Mouse (Mus musculus) ovary, adult 10 weeks (tissue): ENCODE data around the gene Timm44. TPM values are rescaled to one million over a fixed set of nuclear protein-coding genes. Genes with fewer than 3 reads are reported as not detected.

Experiments used
- polyA plus RNA-seq: library from polyadenylated mRNA; stranded (reverse); fragments of 350-450 nt; fragmentation: Illumina TruSeq; extraction: RNeasy Lipid Tissue Mini Kit (QIAGEN cat#74804); gene quantifications from one replicate; pipeline ENCODE4 v1.2.3, GENCODE M21; 2014

Timm44 gene
- polyA plus RNA-seq: 134 TPM

GRCm38 (mm10) chr8:4275275-4276110, at the start of gene Timm44:
Timm44 (minus strand) TSS chr8:4275913.

DNA sequence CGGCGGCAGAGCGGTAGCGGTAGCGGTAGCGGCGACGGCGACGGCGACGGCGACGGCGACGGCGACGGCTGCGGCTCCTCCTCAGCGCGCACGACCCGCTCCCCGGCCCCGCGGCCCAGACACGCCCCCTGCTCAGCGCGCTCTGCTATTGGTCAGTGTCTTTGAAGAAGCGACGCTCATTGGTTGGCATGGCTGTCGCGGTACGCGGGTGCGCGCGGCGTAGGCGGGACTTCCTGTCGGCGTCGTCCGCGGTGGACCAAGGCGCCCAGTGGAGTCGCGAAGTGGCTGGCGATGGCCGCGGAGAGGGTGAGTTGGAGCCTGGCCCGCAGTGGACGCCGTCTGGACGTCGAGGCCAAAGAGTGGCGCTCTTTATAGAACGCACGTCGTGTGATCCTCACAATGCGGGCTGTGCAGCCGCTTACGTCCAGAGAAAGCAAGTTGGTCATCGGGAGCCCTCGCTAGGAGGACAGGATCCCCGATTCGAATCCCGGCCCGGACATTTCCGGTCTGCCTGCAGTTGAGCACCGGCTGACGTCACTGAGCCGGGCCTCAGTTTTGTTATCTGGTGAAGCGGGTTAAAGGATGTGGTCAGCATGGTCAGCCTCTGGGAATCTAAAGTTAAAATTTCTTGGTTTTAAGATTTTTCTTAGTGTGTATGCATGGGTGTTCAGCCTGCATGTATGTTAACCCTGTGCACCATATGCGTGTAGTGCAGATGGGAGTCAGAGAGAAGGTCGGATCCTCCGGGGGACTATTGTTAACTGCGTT, 49.5 kb upstream of the Timm44 start, which contains the start of the genes Ccl25 and Elavl1:
Gene Ccl25, plus strand, starts transcription at position 228 of the 768 bp plus-strand sequence.
Gene Elavl1, minus strand, starts transcription at position 431 of the 768 bp plus-strand sequence.

DNA sequence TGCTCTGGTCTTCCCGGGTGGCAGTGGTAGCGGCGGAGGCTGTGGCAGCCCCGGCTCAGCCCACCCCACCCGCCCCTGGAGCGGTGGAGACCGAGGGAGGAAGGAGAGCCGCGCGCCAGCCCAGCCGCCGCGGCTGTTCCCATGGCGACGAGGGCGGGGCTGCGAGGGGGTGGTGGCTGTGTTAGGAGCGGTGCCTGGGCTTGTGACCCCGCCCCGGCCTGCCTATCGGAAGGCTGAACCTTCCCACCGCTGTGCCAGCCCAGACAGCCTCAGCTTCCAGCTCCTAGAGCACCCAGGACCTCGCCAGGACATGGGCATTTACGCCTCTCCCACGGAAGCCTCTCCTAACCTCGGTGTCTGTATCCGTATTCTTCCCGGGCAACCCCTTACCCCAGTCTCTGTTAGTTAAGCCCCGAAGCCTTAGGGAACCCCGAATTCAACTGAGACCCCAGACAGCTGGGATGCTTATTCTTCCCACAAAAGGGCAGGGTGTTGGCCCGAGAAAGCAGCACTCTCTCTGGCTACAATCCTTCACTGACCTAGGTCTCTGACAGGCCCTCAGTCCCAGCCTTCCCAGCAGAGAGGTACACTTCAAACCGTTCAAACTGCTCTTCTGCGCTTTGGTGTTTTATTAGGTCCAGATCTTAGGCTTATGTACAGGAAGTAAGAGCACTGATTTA, 16.4 kb downstream of the Timm44 start, which contains the start of gene Ctxn1:
Gene Ctxn1, minus strand, starts transcription at position 150 of the 680 bp plus-strand sequence.

DNA sequence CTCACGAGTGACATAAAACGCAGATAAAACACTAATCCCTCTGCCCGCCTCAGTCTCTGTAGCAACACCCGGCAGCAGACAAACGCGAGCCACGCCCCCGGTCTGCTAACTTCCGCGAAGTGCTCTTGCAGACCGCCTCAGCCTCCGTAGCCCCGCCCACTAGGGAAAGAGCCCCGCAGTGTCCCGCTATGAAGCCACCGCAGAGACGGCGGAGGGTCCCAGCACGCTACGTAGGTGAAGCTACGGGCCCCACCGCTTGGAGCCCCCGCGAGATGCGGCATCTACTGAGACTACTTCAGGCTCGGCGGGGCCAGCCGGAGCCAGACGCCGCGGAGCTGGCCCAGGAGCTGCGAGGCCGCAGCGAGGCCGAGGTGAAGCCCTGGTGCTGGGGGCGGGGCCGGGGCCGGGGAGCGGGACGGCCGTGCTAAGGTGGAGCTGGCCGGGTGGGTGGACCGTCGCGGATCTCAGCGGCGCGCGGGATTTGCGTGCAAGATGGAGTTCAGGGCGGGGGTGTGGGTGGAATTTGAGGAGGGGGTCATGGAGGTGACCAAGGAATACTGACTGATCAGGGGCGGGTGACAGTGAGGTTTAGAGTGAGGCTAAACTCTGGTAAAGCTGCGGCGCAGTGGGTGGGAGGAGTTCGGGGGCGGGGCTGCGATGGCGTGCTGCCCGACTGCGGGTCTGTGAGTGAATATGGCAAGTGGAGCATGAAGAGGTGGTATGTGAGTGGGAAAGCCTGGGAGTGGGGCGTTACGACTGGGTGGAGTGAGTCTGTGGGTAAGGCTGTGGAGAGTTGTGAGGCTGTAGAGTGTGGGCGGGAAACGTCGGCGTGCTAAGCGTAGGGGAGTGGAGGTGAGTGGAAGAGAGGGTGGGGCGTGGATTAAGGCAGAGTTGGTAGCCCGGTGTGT, 22.5 kb downstream of the Timm44 start, which contains the start of gene Snapc2:
Gene Snapc2, plus strand, starts transcription at position 147 of the 908 bp plus-strand sequence.

DNA sequence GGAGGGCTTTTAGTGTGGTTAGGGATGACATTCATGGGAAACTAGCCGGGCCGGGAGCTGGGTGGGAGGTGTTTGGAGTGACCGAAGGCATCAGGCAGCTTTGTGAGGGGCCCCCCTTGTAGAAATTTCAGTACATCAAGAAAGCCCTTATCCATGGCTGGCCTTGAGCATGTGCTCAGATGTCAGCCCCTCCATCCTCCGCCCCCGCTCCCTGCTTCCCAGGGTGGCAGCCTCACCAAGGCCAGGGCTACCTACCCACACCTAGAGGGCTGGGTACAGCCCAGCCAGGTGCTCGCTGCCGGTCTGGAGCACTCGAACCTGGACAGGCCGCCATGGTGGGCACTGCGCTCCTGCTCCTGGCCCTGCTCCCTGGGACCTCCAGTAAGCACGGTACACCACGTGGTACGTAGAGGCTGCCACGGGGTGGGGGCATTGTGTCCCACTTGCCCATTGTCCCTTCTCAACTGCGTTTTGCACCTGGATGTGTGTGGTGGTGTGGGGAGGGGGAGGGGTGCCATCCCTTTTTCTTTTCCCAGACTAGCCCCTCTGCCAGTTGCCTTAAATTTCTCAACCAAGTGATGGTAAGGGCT, 27.7 kb downstream of the Timm44 start, which contains the start of gene Tgfbr3l:
Gene Tgfbr3l, plus strand, starts transcription at position 264 of the 590 bp plus-strand sequence.

DNA sequence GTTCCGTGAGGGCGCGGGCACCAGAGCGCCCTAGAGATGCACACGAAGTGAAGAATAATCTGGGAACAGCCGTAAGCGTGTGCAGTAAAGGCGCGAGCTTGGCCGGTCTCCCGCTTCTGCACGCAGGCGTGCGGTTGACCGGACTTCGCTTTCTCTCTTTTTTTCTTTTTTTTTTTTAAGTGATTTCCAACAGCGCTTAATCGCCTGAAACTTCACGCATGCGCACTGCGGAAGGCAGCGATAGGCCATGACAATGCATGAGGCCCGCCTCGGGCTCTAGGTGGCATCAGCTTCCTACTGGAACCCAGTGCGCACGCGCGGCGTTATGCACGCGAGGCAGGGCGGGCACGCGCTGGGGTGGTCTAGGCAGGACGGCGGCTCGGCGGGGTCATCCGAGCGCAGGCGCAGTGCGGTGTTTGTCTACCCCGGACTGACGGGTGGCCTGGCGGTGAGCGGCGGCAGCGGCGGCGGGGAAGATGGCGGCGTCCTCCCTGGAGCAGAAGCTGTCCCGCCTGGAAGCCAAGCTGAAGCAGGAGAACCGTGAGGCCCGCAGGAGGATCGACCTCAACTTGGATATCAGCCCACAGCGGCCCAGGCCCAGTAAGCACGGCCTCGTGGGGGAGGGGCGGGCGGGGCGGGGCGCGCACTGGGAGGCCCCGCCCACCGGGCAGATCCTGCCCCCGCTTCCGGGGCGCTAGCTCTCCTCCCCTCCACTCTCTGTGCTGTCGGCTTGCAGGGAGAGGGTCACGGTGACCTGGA, 37.1 kb downstream of the Timm44 start, which contains the start of the genes Map2k7 and Gm49320:
Gene Map2k7, plus strand, starts transcription at position 307 of the 759 bp plus-strand sequence.
Gene Gm49320, plus strand, starts transcription at position 432 of the 759 bp plus-strand sequence.

DNA sequence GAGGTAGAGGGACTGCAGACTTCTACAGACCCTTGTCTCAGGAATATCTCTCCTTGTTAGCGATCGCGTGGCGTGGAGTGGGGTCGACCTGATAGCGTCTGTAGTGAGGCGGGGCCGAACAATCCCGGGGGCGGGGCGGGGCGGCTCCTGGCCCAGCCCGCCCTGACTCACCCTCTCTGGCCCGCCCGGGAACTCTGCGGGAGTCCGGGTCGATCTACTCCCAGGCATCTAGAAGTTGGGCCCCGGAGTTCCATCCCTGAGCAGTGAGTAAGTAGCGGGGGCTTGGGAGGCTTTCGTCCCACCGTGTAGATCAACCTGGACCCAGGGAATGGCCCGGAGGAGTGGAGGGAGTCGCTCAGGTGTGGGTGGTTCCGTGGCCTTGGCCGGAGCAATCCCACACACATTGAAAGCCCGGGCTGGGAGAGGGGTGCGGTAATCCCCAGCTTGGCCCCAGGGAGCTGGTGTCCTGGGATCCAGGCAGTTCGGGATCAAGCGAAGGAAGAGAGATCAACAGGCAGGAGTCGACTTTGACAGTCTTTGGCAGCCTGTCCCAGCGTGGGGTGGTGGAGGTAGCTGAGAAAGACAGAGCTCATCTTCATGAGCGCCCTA, 48.9 kb downstream of the Timm44 start, which contains the start of gene Lrrc8e:
Gene Lrrc8e, plus strand, starts transcription at position 89 of the 609 bp plus-strand sequence.

GRCm38 (mm10) chr8:4216791-4217621, 58.7 kb downstream of the Timm44 start, which contains the start of gene Prr36:
Prr36 (minus strand) TSS chr8:4217459.

Other genes with a start within 250 kb of the Timm44 start
- 1.7 TPM for gene Cd209f, start 170.1 kb downstream of the Timm44 start, polyA plus RNA-seq
- gene Cd209g, start 141.8 kb downstream of the Timm44 start, polyA plus RNA-seq: not detected
- gene Evi5l, start 109.3 kb downstream of the Timm44 start, polyA plus RNA-seq: 2.3 TPM
- 1.0 TPM for gene Prr36, start 58.5 kb downstream of the Timm44 start, polyA plus RNA-seq
- 4.1 TPM for gene Lrrc8e, start 49.1 kb downstream of the Timm44 start, polyA plus RNA-seq
- 7.6 TPM for gene Map2k7, start 37.2 kb downstream of the Timm44 start, polyA plus RNA-seq
- gene Gm49320, start 37.0 kb downstream of the Timm44 start, polyA plus RNA-seq: not detected
- gene Tgfbr3l, start 27.7 kb downstream of the Timm44 start, polyA plus RNA-seq: 4.4 TPM
- gene Snapc2, start 22.8 kb downstream of the Timm44 start, polyA plus RNA-seq: 3.2 TPM
- gene Ctxn1, start 16.6 kb downstream of the Timm44 start, polyA plus RNA-seq: 5.4 TPM
- gene Ccl25, start 49.3 kb upstream of the Timm44 start, polyA plus RNA-seq: 8.8 TPM
- 93.7 TPM for gene Elavl1, start 49.5 kb upstream of the Timm44 start, polyA plus RNA-seq
- gene Cers4, start 217.1 kb upstream of the Timm44 start, polyA plus RNA-seq: 13.3 TPM